Mouse (Mus musculus): ENCODE measurements around the gene Anxa4. TPM values are rescaled to one million over a fixed set of nuclear protein-coding genes. Genes with fewer than 3 reads are reported as not detected.

The Anxa4 gene
- polyA plus RNA-seq, 1 experiment from 2014 or later = 40.0 TPM

- H3K27me3 ChIP-seq = peaks cover 29% of the 10 kb centered on the region
- H3K9ac ChIP-seq = no peak overlapping the region
- peak overlapping the region; percentile 95 for H3K4me2 ChIP-seq
- 53% methylated on average over 5 of the region's 5 CpGs for WGBS
- ATAC-seq (replicated peaks; ENCODE audit: low FRiP score) = no peak
- no peaks in the 10 kb centered on the region for H3K36me3 ChIP-seq
- H3K4me1 ChIP-seq = peaks cover 12% of the 10 kb centered on the region
- H3K27ac ChIP-seq = no peak overlapping the region
- H3K4me3 ChIP-seq (replicated peaks) = peak overlapping the region; percentile 77
- H3K9me3 ChIP-seq (replicated peaks) = no peaks in the 10 kb centered on the region
Measured at GRCm38 (mm10) chr6:86793957-86794356, 573 bp upstream of the Anxa4 start.

DNA sequence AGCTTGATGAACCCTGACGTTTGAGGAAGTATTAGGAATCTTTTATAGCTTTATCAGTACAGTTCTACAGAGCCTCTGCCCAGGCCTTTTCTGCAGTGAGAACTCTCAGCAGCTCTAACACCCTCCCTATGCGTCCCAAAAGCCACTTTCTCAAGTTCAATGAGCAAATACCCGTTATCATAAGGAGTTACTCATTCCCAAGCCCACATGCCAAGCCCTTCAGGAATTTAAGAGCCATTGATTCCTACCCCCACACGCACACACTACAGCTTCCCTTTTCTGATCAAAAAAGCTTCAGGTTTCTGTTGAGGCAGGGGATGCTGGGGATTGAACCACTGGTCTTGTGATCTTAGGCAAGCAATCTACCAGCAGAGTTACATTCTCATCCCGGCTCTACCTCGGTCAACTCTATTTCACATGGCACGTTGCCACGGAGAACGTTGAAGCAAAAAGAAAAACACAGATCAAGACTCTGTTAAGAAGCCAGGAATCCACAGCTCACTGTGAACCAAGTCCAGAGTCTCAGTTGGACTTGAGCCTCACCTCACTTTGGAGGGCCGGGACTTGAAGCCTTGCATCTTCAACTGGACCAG lies 2.9 kb downstream of the Anxa4 start:
- Histone ChIP-seq H3K9me3 (replicated peaks) (no peaks in the 10 kb centered on the region), H3K9ac (no peak overlapping the region), H3K36me3 (no peaks in the 10 kb centered on the region), H3K4me1 (peaks cover 12% of the 10 kb centered on the region), H3K27ac (no peak overlapping the region), H3K4me2 (no peak overlapping the region), H3K4me3 (replicated peaks) (no peak overlapping the region), H3K27me3 (peaks cover 29% of the 10 kb centered on the region)
- 80% methylated on average over 10 of the region's 10 CpGs for WGBS
- ATAC-seq (replicated peaks; ENCODE audit: low FRiP score) = no peak

DNA sequence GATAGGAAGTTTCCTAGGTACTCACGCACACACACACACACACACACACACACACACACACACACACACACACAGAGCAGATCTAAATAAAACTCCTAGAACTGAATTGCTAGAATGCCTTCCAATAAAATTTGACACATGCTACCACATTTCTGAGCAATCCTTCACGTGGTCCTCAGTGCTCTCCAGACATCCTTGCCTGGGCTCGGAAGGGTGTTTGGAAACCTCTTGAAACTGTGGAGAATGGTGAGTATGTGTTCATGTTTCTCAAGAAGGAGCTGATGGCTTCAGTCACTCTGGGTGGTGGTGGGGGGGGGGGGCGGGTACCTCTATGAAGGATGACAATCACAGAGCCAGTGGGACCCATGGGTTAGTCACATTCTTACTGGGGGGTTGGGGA lies 5.1 kb downstream of the Anxa4 start:
- Histone ChIP-seq H3K4me1 (peaks cover 8% of the 10 kb centered on the region), H3K36me3 (no peaks in the 10 kb centered on the region), H3K27me3 (peaks cover 18% of the 10 kb centered on the region; the same call in 1 of the 2 replicates), H3K4me3 (replicated peaks) (no peak overlapping the region), H3K4me2 (no peak overlapping the region), H3K27ac (no peak overlapping the region), H3K9me3 (replicated peaks) (no peaks in the 10 kb centered on the region), H3K9ac (no peak overlapping the region)
- WGBS = 80% methylated on average over 4 of the region's 4 CpGs
- no peak for ATAC-seq (replicated peaks; ENCODE audit: low FRiP score)

DNA sequence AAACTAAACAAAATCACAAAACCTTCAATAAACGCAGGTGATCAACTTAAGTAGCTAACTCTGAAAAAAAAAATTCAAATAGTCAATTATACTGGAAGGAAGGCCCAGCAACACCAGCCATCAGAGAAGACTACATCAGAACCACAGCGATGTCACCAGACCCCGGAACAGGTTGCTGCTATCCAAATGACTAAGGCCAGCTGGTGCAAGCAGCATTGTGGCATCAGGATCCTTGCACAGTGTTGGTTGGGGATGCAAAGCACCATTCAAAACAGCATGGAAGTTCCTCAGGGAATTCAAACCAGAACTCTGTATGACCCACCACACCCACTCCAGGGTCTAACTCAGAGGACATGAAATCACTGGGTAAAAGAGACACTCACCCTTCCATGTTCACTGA lies 6.8 kb downstream of the Anxa4 start:
- Histone ChIP-seq H3K27ac (no peak overlapping the region), H3K9me3 (replicated peaks) (no peaks in the 10 kb centered on the region), H3K36me3 (no peaks in the 10 kb centered on the region), H3K9ac (no peak overlapping the region), H3K27me3 (peaks cover 6% of the 10 kb centered on the region; the same call in 1 of the 2 replicates), H3K4me1 (no peaks in the 10 kb centered on the region), H3K4me3 (replicated peaks) (no peak overlapping the region), H3K4me2 (no peak overlapping the region)
- WGBS = 91% methylated on average over 3 of the region's 3 CpGs
- ATAC-seq (replicated peaks; ENCODE audit: low FRiP score) = no peak

GRCm38 (mm10) chr6:86784739-86785138 lies 8.6 kb downstream of the Anxa4 start:
- no peak overlapping the region for H3K4me2 ChIP-seq
- no peak overlapping the region for H3K27ac ChIP-seq
- ATAC-seq (replicated peaks; ENCODE audit: low FRiP score) = no peak
- H3K9ac ChIP-seq = no peak overlapping the region
- H3K4me3 ChIP-seq (replicated peaks) = no peak overlapping the region
- no peaks in the 10 kb centered on the region for H3K9me3 ChIP-seq (replicated peaks)
- H3K36me3 ChIP-seq = no peaks in the 10 kb centered on the region
- 72% methylated on average over 3 of the region's 3 CpGs for WGBS
- no peaks in the 10 kb centered on the region for H3K4me1 ChIP-seq
- H3K27me3 ChIP-seq = no peaks in the 10 kb centered on the region

- Histone ChIP-seq H3K4me1 (no peaks in the 10 kb centered on the region), H3K9ac (no peak overlapping the region), H3K27ac (no peak overlapping the region), H3K27me3 (no peaks in the 10 kb centered on the region), H3K9me3 (replicated peaks) (no peaks in the 10 kb centered on the region), H3K4me2 (no peak overlapping the region), H3K4me3 (replicated peaks) (no peak overlapping the region), H3K36me3 (no peaks in the 10 kb centered on the region)
- ATAC-seq (replicated peaks; ENCODE audit: low FRiP score) = 0 out of 2 replicates have a peak, but pooled peaks have one; percentile 25
- WGBS = 63% methylated on average over 2 of the region's 3 CpGs
Measured at GRCm38 (mm10) chr6:86782342-86782741, 11.0 kb downstream of the Anxa4 start.

DNA sequence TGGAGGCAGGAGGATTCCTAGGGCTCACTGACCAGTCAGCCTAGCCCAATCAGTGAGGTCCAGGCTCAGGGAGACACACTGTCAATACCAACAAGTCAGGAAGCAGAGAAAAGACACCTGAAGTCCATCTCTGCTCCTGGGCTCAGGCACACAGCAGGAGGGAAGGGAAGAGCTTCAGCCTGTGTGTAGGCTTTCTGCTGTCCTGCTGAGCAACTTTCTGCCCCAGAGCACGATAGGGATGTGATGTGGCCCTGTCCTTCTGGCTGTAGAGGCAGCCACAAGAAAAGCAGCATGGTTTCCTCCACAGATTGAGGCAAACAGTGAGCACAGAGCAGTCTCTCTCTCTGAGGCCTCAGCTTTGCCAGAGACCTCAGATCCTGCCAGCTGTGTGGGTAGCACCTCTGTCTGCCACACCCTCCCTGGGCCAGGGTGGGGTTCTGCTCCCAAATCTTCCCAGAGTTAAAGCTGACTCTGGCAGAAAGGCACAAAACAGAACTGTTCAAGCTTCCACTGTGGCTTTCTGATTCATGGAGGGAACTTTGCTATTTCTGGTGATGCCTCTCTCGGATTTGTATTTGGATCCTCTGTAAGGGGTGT lies 11.9 kb downstream of the Anxa4 start:
- ATAC-seq (replicated peaks; ENCODE audit: low FRiP score) = no peak
- WGBS = 39% methylated on average over 2 of the region's 2 CpGs
- H3K9me3 ChIP-seq (replicated peaks) = no peaks in the 10 kb centered on the region

GRCm38 (mm10) chr6:86778910-86779594 lies 14.3 kb downstream of the Anxa4 start:
- WGBS = 91% methylated on average over 10 of the region's 10 CpGs
- no peak overlapping the region for H3K9ac ChIP-seq
- H3K4me3 ChIP-seq (replicated peaks) = no peak overlapping the region
- H3K9me3 ChIP-seq (replicated peaks) = no peaks in the 10 kb centered on the region
- no peaks in the 10 kb centered on the region for H3K4me1 ChIP-seq
- no peak overlapping the region for H3K27ac ChIP-seq
- H3K4me2 ChIP-seq = no peak overlapping the region
- no peaks in the 10 kb centered on the region for H3K27me3 ChIP-seq
- no peaks in the 10 kb centered on the region for H3K36me3 ChIP-seq
- ATAC-seq (replicated peaks; ENCODE audit: low FRiP score) = no peak

More for the DNA sequence above, 11.9 kb downstream of the Anxa4 start:
- Histone ChIP-seq H3K4me1 (no peaks in the 10 kb centered on the region), H3K27ac (no peak overlapping the region), H3K9ac (no peak overlapping the region), H3K4me2 (no peak overlapping the region), H3K27me3 (no peaks in the 10 kb centered on the region), H3K36me3 (no peaks in the 10 kb centered on the region), H3K4me3 (replicated peaks) (no peak overlapping the region)

- Histone ChIP-seq H3K27me3 (no peaks in the 10 kb centered on the region), H3K9ac (no peak overlapping the region), H3K36me3 (no peaks in the 10 kb centered on the region), H3K4me3 (replicated peaks) (no peak overlapping the region), H3K27ac (no peak overlapping the region), H3K4me2 (no peak overlapping the region), H3K9me3 (replicated peaks) (no peaks in the 10 kb centered on the region), H3K4me1 (no peaks in the 10 kb centered on the region)
- WGBS = 83% methylated on average over 3 of the region's 3 CpGs
- no peak for ATAC-seq (replicated peaks; ENCODE audit: low FRiP score)
Measured at GRCm38 (mm10) chr6:86777181-86777580, 16.2 kb downstream of the Anxa4 start.

DNA sequence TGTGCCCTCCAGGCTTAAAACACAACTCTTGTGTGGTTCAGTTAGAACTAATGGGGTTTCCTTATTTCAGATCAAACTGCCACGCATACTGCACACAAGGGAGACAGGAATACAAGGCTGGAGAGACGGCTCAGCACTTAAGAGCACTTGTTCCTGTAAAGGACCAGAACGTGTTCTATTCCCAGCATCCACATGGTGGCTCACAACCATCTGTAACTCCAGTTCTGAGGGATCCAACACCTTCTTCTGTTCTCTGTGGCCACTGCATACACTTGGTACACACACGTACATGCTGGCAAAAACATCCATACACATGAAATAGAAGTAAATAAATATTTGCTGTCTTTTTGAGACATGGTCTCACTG lies 16.7 kb downstream of the Anxa4 start:
- Histone ChIP-seq H3K9me3 (replicated peaks) (no peaks in the 10 kb centered on the region), H3K27ac (no peak overlapping the region), H3K4me3 (replicated peaks) (no peak overlapping the region), H3K36me3 (no peaks in the 10 kb centered on the region), H3K4me1 (no peaks in the 10 kb centered on the region), H3K9ac (no peak overlapping the region), H3K27me3 (no peaks in the 10 kb centered on the region), H3K4me2 (no peak overlapping the region)
- no peak for ATAC-seq (replicated peaks; ENCODE audit: low FRiP score)
- WGBS = 48% methylated on average over 4 of the region's 4 CpGs

GRCm38 (mm10) chr6:86776001-86776705 lies 17.2 kb downstream of the Anxa4 start:
- Histone ChIP-seq H3K36me3 (no peaks in the 10 kb centered on the region), H3K4me3 (replicated peaks) (no peak overlapping the region), H3K4me2 (no peak overlapping the region), H3K9ac (no peak overlapping the region), H3K4me1 (no peaks in the 10 kb centered on the region), H3K27ac (no peak overlapping the region), H3K27me3 (no peaks in the 10 kb centered on the region), H3K9me3 (replicated peaks) (no peaks in the 10 kb centered on the region)
- 89% methylated on average over 8 of the region's 8 CpGs for WGBS
- no peak for ATAC-seq (replicated peaks; ENCODE audit: low FRiP score)

GRCm38 (mm10) chr6:86774937-86775336 lies 18.4 kb downstream of the Anxa4 start:
- no peaks in the 10 kb centered on the region for H3K27me3 ChIP-seq
- no peak overlapping the region for H3K27ac ChIP-seq
- no peak for ATAC-seq (replicated peaks; ENCODE audit: low FRiP score)
- no peaks in the 10 kb centered on the region for H3K4me1 ChIP-seq
- no peaks in the 10 kb centered on the region for H3K36me3 ChIP-seq
- H3K9me3 ChIP-seq (replicated peaks) = no peaks in the 10 kb centered on the region
- no peak overlapping the region for H3K4me3 ChIP-seq (replicated peaks)
- 81% methylated on average over 6 of the region's 6 CpGs for WGBS
- H3K9ac ChIP-seq = no peak overlapping the region
- no peak overlapping the region for H3K4me2 ChIP-seq

All from kidney, embryonic 15.5 days (tissue).